Mouse (Mus musculus) left cerebral cortex, postnatal 10 days (tissue): ENCODE measurements around the gene Carmil3. TPM values are rescaled to one million over a fixed set of nuclear protein-coding genes. Genes with fewer than 3 reads are reported as not detected.

Experiments
- DNase-seq, 2 experiments: peaks; one replicate each; pipeline ENCODE4 v3.0.0; 2021 to 2022; ENCODE audit warnings: low spot score in 2 of 2, mixed read lengths in 1 of 2; ENCODE audit errors: extremely low spot score in 1 of 2
- intact Hi-C: fragments of 180-260 bp; cut with DNase I; formaldehyde crosslinking; loops from one replicate; pipeline ENCODE4 v1.15.1; 2025
- total RNA-seq, 2 experiments: library from RNA; stranded (reverse); gene quantifications; 2 replicates each; pipeline ENCODE4 v1.2.3; 2021

The Carmil3 gene
- total RNA-seq, 2 experiments from 2014 or later = 105 to 109 TPM

- intact Hi-C loops = no loop called here
- no peak for DNase-seq
These were observed 3.6 kb upstream of the Carmil3 start for GRCm38 (mm10) chr14:55486836-55487235.

- intact Hi-C loops = loop anchor here (5.0 to 10.0 kb wide), 2 partner anchors 219 to 337 kb away; no protein-coding TSS in a partner anchor
- DNase-seq = peak in 1 of 2 experiments; percentile 80
These were observed 911 bp downstream of the Carmil3 start for GRCm38 (mm10) chr14:55491291-55491833.

DNA sequence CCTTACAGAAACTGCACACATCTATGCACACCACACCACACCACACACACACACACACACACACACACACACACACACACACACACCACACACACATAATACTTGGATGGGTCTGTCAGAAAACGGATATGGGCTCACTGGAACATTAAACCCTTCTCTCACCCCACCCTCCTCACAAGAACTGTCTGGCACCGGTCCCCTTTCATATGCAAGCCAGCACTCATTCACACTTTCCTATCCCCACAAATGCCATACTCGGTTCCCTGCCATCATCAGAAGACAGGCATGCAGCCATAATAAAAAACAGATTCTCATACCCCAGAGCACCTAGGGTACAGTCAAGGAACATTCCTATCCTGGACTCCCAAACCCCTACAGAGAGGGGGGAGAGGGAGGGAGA lies 1.7 kb downstream of the Carmil3 start:
- intact Hi-C loops = loop anchor here (5.0 to 10.0 kb wide), 2 partner anchors 220 to 337 kb away; no protein-coding TSS in a partner anchor
- DNase-seq = peak in 1 of 2 experiments; percentile 46

GRCm38 (mm10) chr14:55495509-55496240 lies 5.2 kb downstream of the Carmil3 start:
- intact Hi-C loops = loop anchor here (2.0 to 10.0 kb wide), 3 partner anchors 42 to 341 kb away; no protein-coding TSS in a partner anchor
- DNase-seq = peak in 1 of 2 experiments; percentile 40

GRCm38 (mm10) chr14:55496761-55497448 lies 6.5 kb downstream of the Carmil3 start:
- intact Hi-C loops = loop anchor here (2.0 to 10.0 kb wide), 3 partner anchors 40 to 342 kb away; no protein-coding TSS in a partner anchor
- peak in 1 of 2 experiments; percentile 35 for DNase-seq

GRCm38 (mm10) chr14:55497449-55497821 lies 7.0 kb downstream of the Carmil3 start:
- intact Hi-C loops = loop anchor here (2.0 to 10.0 kb wide), 3 partner anchors 40 to 343 kb away; no protein-coding TSS in a partner anchor
- peak; percentile 69 to 86 for DNase-seq

DNA sequence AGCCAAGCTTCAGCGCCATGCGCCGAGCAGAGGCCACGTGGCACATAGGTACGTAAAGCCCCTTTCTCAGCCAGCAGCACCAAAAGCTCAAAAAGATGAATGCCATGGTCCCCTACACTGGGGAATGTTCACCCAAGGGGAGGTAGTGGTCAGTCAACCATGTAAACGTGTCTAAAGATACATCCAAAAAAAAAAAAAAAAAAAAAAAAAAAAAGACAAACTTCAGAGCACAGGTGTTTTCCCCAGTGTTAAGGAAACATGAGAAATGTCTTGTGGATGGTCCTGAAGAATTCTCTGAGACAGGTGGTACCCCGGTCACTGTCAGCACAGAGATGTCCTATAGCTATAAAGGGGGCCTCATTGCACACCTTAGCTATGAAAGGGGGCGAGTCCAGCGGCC lies 15.2 kb downstream of the Carmil3 start:
- intact Hi-C loops = no loop called here
- no peak for DNase-seq

DNA sequence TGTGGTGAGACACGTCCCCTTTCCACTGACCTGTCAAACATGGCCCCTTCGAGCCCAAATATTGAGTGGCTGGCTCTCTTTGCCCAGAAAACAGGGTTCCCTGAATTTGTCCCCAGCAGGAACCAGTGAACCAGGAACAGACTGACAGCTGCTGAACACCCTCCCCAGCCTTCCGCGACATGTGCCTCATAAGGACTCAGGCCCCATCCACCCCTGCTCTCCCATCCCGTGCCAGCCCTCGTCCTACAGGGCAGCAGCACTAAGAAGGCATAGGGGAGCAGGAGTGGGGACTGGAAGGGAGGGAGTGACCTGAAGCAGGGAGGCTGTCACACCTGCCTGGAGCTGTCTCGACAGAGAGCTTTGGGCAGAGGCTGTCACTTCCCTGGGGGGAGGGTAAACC lies 17.4 kb downstream of the Carmil3 start:
- intact Hi-C loops = no loop called here
- DNase-seq = no peak

DNA sequence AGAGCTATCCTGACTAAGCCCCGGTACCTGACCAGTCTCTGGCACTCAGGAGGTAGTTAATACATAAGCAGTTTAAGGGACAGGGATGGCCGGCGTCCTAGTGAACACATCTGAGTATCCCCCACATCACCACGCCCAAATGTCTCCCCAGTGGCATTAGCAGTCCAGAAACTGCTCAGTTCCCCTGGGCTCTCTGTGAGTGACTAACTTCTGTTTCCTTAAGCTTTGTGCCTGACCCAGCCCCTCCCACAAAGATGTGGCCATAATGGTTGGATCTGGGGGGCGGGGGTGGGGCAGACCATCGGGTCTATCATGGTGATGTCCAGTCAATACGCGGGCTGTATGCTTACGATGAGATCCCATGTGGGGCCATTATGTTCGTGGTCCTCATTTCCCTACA lies 19.1 kb downstream of the Carmil3 start:
- intact Hi-C loops = no loop called here
- no peak for DNase-seq

DNA sequence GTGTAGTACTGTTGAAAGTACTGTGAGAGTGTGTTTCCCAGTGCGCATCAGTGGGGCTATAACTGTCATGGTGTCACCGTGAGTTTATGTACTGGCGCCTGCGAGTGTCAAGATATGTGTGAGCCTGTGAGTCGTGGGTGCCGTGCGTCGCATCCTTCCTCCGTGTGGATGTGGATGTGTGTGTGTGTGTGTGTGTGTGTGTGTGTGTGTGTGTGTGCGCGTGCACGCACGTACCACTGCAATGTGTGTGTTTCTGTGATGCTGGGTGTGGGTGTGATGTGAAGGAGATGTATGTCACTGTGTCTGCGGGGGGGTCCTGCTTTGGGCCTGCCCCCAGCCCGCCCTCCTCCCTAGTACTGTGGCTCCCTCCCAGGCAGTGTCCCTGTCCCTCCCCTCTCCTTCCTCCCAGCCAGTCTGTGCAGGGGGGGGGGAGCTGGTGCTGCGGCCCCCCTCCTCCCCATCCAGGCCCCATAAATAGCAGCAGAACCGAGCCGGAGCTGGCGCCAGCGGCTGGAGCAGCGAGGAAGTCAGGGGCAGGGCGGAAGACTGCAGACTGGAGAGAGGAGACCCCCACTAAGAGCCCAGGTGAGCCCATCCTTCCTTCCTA lies 19.8 kb downstream of the Carmil3 start, which contains the start of gene Cpne6:
Gene Cpne6, plus strand, starts transcription at position 321 of the 607 bp plus-strand sequence.
- peak in 1 of 2 experiments; percentile 72 for DNase-seq
- intact Hi-C loops = no loop called here

- peak; percentile 57 to 65 for DNase-seq
- intact Hi-C loops = no loop called here
These were observed 20.6 kb downstream of the Carmil3 start for GRCm38 (mm10) chr14:55511037-55511436.

DNA sequence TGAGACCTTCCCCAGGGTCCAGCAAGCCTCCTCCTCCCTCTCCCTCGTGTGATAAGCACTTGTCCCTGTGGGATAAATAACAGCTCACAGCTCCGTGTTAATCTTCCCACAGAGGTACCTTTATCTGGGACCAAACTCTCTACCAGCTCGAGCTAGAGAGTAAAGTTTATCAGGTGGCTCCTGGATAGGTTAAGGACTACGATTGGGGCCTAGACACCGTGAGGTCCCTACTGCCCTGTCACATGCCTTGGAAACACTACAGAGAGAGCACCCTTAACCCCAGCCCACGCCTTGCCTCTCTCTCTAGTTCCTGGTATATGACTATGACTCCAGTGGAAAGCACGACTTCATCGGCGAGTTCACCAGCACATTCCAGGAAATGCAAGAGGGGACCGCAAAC lies 23.5 kb downstream of the Carmil3 start:
- DNase-seq = no peak

GRCm38 (mm10) chr14:55515846-55516245 lies 25.4 kb downstream of the Carmil3 start:
- intact Hi-C loops = no loop called here
- DNase-seq = no peak

More for the DNA sequence above, 23.5 kb downstream of the Carmil3 start:
- intact Hi-C loops = no loop called here

DNA sequence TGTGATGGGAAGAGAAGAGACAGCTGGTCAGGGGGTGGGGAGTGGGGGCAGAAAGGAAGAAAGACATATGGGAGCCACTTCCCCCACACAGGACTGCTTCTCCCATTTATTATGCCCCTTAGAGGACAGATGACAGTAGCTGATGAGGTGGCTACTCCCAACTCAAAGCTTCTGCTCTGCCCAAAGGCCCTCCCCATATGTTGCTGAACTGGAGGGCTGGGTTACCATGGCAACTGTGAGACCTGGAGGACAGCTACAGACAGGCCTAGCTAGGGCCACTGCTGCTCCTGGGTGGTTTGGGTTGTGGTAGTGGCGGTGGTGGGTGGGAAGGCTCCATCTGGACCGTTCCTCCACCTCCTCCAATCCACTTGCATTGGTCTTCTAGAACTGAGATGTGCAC lies 28.4 kb downstream of the Carmil3 start:
- DNase-seq = peak in 1 of 2 experiments; percentile 44
- intact Hi-C loops = no loop called here

GRCm38 (mm10) chr14:55519604-55520003 lies 29.2 kb downstream of the Carmil3 start:
- DNase-seq = no peak
- intact Hi-C loops = no loop called here

GRCm38 (mm10) chr14:55520451-55521361 lies 30.3 kb downstream of the Carmil3 start:
- intact Hi-C loops = no loop called here
- no peak for DNase-seq

GRCm38 (mm10) chr14:55524062-55524461 lies 33.6 kb downstream of the Carmil3 start:
- intact Hi-C loops = no loop called here
- DNase-seq = no peak

- intact Hi-C loops = no loop called here
- DNase-seq = no peak
These were observed 34.3 kb downstream of the Carmil3 start, which contains the start of gene Nrl for GRCm38 (mm10) chr14:55524785-55525184. Gene Nrl, minus strand, starts transcription at chr14:55524981.
